Mouse (Mus musculus) stomach, adult 2 months (tissue): ENCODE data around the gene Tas2r102. TPM values are rescaled to one million over a fixed set of nuclear protein-coding genes. Genes with fewer than 3 reads are reported as not detected.

ENCODE experiments used
- polyA plus RNA-seq: library from polyadenylated mRNA; depleted of rRNA; stranded (reverse); fragments of >200 nt; gene quantifications from 2 replicates; pipeline ENCODE4 v1.2.3, GENCODE M21; 2012; rRNA removed

Tas2r102 gene
- polyA plus RNA-seq, result not detected in 2 replicates

DNA sequence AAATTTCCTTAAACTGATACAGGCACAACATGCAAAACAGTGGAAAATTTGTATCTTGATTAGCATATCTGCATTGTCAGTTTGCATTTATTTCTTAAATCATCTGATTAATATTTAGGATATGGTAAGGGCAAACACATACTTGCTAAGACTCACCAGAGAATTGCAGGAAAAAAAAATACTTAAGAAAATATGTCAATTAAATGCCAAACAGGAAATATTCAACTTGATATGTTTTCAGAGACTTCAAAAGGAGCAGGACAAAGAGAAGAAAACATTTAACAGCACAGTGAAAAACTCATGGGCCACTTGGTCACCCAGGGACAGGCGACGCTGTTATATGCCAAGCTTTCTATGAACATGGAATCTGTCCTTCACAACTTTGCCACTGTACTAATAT, at the start of gene Tas2r102:
TSS of gene Tas2r102 (plus strand) at position 301 of the 400 bp plus-strand sequence.

DNA sequence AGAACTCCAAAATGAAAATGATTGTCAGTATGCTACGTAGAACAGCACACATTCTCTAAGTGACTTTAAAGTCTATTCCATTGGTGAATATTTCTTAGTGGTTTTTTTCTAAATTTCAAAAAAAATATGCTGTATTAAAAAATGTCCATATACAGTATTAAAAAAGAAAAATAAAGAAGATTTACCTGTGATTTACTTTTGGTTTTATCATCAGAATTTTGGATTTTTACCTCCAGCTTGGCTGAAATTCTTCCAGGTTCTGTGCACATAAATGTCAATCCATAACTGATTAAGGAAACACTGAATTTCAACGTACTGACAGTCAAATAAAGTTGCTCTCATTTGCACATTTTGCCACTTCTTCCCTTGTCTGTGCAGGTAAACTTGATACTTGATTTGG, 24.0 kb upstream of the Tas2r102 start, which contains the start of gene Tas2r115:
TSS of gene Tas2r115 (minus strand) at position 101 of the 400 bp plus-strand sequence.

DNA sequence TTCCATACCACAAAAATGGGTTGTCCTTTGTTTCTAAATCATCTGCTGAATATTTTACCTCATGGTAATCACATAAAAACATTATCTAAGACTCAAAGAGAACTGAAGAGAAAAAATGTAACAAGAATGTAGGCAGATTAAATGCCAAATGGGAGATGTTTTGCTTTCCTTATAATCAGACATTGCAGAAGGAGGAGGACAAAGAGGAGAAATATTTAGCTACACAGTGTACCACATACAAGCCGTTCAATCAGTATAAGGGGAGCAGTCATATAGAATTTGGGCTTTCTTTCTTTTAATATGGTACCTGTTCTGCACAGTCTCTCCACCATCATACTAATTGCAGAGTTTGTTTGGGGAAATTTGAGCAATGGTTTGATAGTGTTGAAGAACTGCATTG, 7.5 kb upstream of the Tas2r102 start, which contains the start of gene Tas2r124:
TSS of gene Tas2r124 (plus strand) at position 301 of the 400 bp plus-strand sequence.

DNA sequence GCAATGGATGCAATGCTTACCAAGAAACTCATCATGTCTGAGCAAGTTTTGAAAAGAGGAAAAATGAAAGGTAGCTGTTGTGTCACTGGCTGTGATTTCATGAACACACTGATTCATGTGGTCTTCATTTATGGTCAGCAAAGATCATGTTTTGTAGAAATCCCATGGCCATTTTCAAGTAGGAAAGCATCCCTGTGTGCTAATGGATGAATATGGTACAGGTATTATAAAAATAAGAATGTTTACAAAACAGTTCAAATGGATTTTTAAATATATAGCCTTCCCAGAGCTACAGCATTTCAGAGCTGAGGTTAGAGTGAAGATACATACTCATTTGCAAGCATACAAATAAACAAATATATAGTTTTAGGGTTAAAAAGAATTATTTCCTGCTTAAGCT, 16.1 kb downstream of the Tas2r102 start, which contains the start of gene Tas2r136:
TSS of gene Tas2r136 (minus strand) at position 101 of the 400 bp plus-strand sequence.

DNA sequence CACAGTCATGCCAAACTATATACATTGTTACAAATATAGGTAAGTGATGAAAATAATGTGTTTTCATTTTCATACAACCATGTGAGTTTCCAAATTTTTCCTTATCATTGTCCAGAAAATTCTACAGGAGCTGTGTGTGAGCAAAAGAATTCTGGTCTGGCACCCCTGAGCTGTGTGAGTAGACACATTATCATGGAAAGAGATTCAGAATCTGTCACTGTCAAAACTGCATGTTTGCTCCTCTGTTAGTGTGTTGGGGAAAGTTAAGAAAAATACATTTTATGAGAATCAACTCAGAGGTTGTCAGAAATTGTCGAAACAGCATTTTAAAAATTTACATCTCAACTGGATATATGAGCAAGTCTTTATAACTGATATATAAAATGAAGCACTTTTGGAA, 40.6 kb downstream of the Tas2r102 start, which contains the start of gene Tas2r117:
TSS of gene Tas2r117 (plus strand) at position 301 of the 400 bp plus-strand sequence.

Other genes with a start within 250 kb of the Tas2r102 start
- gene Prh1, start 192.3 kb upstream of the Tas2r102 start, polyA plus RNA-seq, result not detected in 2 replicates
- not detected in 2 replicates for gene Prp2, start 166.2 kb upstream of the Tas2r102 start, polyA plus RNA-seq
- not detected in 2 replicates for gene A630073D07Rik, start 110.6 kb upstream of the Tas2r102 start, polyA plus RNA-seq
- gene Tas2r120, start 105.2 kb upstream of the Tas2r102 start, polyA plus RNA-seq, result not detected in 2 replicates
- gene Tas2r121, start 61.1 kb upstream of the Tas2r102 start, polyA plus RNA-seq, result not detected in 2 replicates
- gene Tas2r122, start 50.2 kb upstream of the Tas2r102 start, polyA plus RNA-seq, result not detected in 2 replicates
- gene Tas2r115, start 24.1 kb upstream of the Tas2r102 start, polyA plus RNA-seq, result not detected in 2 replicates
- not detected in 2 replicates for gene Tas2r124, start 7.4 kb upstream of the Tas2r102 start, polyA plus RNA-seq
- gene Tas2r136, start 16.0 kb downstream of the Tas2r102 start, polyA plus RNA-seq, result not detected in 2 replicates
- gene Tas2r117, start 40.7 kb downstream of the Tas2r102 start, polyA plus RNA-seq, result not detected in 2 replicates
- gene Tas2r123, start 85.0 kb downstream of the Tas2r102 start, polyA plus RNA-seq, result not detected in 2 replicates
- gene Tas2r116, start 93.3 kb downstream of the Tas2r102 start, polyA plus RNA-seq, result not detected in 2 replicates
- not detected in 2 replicates for gene Tas2r110, start 105.9 kb downstream of the Tas2r102 start, polyA plus RNA-seq
- not detected in 2 replicates for gene Tas2r113, start 130.9 kb downstream of the Tas2r102 start, polyA plus RNA-seq
- gene Tas2r125, start 147.5 kb downstream of the Tas2r102 start, polyA plus RNA-seq, result not detected in 2 replicates
- not detected in 2 replicates for gene Tas2r129, start 189.0 kb downstream of the Tas2r102 start, polyA plus RNA-seq
- gene Tas2r131, start 195.8 kb downstream of the Tas2r102 start, polyA plus RNA-seq, result not detected in 2 replicates
- gene Tas2r109, start 218.8 kb downstream of the Tas2r102 start, polyA plus RNA-seq, result not detected in 2 replicates